Mouse (Mus musculus) hindbrain, embryonic 10.5 days (tissue): ENCODE measurements at regions not wholly inside any gene's neighbourhood (a gene's known extent, or its start where the extent isn't known, plus 50 kb on each side); places are given as distances from the start of the nearest gene placed in this dataset.
A peak's percentile ranks its signal among the peaks of the same experiment; 100 is the strongest.

Source experiments
- DNase-seq: peaks from one replicate; pipeline ENCODE4 v3.0.0-alpha.2; 2017; ENCODE audit warnings: low spot score
- H3K27ac ChIP-seq: fragments of 300-500 bp; sonication (generic); 2 replicates; pipeline ENCODE4 v1.5.1; 2016; ENCODE audit warnings: mild to moderate bottlenecking, moderate library complexity
- H3K27me3 ChIP-seq: fragments of 300-500 bp; sonication (generic); 2 replicates; pipeline ENCODE4 v1.6.1; 2016; ENCODE audit warnings: mild to moderate bottlenecking; ENCODE audit not compliant: poor library complexity, insufficient read depth, severe bottlenecking
- H3K36me3 ChIP-seq: fragments of 300-500 bp; sonication (generic); 2 replicates; pipeline ENCODE4 v1.6.1; 2016; ENCODE audit warnings: mild to moderate bottlenecking, moderate library complexity
- H3K4me1 ChIP-seq: fragments of 300-500 bp; sonication (generic); replicated peaks from 2 replicates; pipeline ENCODE4 v1.6.1; 2016; ENCODE audit warnings: mild to moderate bottlenecking
- H3K4me3 ChIP-seq: fragments of 300-500 bp; sonication (generic); 2 replicates; pipeline ENCODE4 v1.5.1; 2016; ENCODE audit warnings: mild to moderate bottlenecking, moderate library complexity
- H3K9me3 ChIP-seq: fragments of 300-500 bp; sonication (generic); 2 replicates; pipeline ENCODE4 v1.6.1; 2016; ENCODE audit warnings: mild to moderate bottlenecking, moderate library complexity
- WGBS: fragments of 180-500 bp; shearing (Covaris S2); methylation state at CpG from one replicate; pipeline ENCODE4 v1.1.7; 2016; 5-methylcytosine and 5-hydroxymethylcytosine counted together

DNA sequence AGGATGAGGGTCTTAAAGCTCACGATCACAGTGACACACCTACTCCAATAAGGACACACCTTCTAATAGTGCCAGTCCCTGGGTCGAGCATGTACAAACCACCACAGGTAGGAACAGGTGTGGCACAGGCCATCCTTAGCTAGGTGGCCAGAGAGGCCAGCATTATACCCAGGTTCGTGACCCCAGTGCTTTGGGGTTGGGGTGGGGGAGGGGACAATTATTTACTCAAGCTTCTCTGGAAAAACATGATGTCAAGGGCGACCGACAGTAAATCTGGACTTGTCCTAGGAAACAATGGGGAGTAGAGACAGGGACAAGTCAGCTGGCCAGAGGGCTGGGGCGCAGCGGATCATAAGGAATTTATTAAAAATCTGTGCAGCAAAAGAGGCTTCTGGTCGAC lies 73.9 kb upstream of the Ptpn1 start:
- DNase-seq, result no peak
- Histone ChIP-seq H3K4me3 (no peak overlapping the region), H3K9me3 (no peaks in the 10 kb centered on the region), H3K36me3 (no peaks in the 10 kb centered on the region), H3K4me1 (peaks cover 71% of the 10 kb centered on the region), H3K27ac (peak overlapping the region; percentile 12; the same call in 1 of the 2 replicates), H3K27me3 (peaks cover 6% of the 10 kb centered on the region; the same call in 1 of the 2 replicates)
- 74% methylated on average over 8 of the region's 8 CpGs for WGBS

DNA sequence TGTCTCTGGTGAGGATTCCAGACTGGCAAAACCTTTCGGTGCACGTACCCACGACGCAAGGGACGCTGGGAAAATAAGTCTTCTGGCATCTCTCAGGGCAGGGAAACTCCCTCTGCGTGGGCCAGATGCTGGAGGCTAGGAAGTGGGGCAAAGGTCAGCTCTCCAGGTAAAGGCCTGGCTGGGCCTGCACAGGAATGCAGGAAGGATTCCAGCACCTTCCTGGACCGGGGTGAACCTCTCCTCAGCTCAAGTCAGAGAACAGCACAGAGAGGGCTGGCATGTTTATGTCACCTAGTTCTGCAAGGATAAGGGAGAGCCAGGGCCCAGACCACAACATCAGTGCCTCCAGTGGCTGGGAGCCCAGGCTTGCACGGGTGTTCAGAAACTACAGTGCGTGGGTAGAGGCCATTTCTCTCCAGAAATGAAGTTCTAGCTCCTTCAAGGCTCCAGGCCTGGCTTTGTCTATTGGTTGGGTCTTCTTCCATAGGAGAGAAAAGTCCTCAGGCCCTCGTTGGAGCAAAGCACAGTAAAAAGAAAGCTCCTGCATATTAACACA lies 74.9 kb upstream of the Ptpn1 start:
- H3K27ac ChIP-seq, result peak overlapping the region; percentile 35
- WGBS, result 81% methylated on average over 10 of the region's 10 CpGs
- no peaks in the 10 kb centered on the region for H3K9me3 ChIP-seq
- H3K4me1 ChIP-seq, result peaks cover 71% of the 10 kb centered on the region
- 0 out of 2 replicates have a peak, but pooled peaks cover 6% of the 10 kb centered on the region for H3K27me3 ChIP-seq
- H3K36me3 ChIP-seq, result no peaks in the 10 kb centered on the region
- DNase-seq, result no peak
- H3K4me3 ChIP-seq, result no peak overlapping the region

DNA sequence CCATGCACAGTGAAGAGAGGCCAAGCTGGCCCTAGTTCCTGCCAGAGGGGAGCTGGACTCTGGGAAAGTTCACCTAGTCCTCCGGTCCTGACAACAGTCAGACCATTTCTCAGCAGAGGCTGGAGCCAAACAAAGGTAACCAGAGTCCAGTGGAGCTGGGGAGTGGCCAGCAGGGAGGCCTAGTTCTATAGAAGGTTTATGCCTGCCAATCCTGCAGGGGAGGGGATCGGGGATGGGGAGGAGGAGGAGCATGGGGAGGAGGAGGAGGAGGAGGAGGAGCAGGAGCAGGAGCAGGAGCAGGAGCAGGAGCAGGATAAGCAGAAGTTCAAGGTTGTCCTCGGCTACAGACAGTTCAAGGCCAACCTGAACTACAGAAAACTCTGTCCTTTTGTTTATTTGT lies 75.8 kb upstream of the Ptpn1 start:
- Histone ChIP-seq H3K27ac (0 out of 2 replicates have a peak overlapping the region, but pooled peaks have one; percentile 1), H3K9me3 (no peaks in the 10 kb centered on the region), H3K27me3 (0 out of 2 replicates have a peak, but pooled peaks cover 6% of the 10 kb centered on the region), H3K4me1 (peaks cover 71% of the 10 kb centered on the region), H3K4me3 (no peak overlapping the region), H3K36me3 (no peaks in the 10 kb centered on the region)
- 62% methylated on average over 3 of the region's 3 CpGs for WGBS
- no peak for DNase-seq

GRCm38 (mm10) chr2:167854060-167854459 lies 77.8 kb upstream of the Ptpn1 start:
- H3K9me3 ChIP-seq, result no peaks in the 10 kb centered on the region
- no peak overlapping the region for H3K27ac ChIP-seq
- DNase-seq, result no peak
- no peak overlapping the region for H3K4me3 ChIP-seq
- H3K36me3 ChIP-seq, result no peaks in the 10 kb centered on the region
- no peaks in the 10 kb centered on the region for H3K27me3 ChIP-seq
- WGBS, result 90% methylated on average over 1 of the region's 1 CpGs
- peaks cover 71% of the 10 kb centered on the region for H3K4me1 ChIP-seq

DNA sequence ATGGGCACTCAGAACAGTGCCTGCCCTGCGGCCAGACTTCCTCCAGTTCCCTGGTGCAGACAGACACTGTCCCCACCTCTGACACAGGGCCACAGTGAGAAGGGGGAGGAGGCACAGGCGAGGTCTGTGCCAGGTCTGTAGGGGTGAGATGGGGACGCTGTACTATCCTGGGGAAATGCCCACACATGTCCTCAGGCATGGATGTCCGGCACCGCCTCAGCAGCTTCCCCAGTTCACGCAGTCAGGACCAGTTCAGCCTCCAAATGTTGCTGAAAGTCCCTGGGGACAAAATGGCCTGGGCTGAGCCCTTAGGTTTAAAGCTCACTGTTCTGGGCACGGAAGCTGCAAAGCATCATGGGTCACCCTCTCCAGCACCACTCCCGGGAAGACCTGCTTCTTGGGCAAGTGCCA lies 78.4 kb upstream of the Ptpn1 start:
- H3K4me3 ChIP-seq, result no peak overlapping the region
- WGBS, result 74% methylated on average over 8 of the region's 8 CpGs
- peaks cover 74% of the 10 kb centered on the region for H3K4me1 ChIP-seq
- no peak for DNase-seq
- H3K27ac ChIP-seq, result peak overlapping the region; percentile 65; the same call in 1 of the 2 replicates
- no peaks in the 10 kb centered on the region for H3K36me3 ChIP-seq
- H3K27me3 ChIP-seq, result no peaks in the 10 kb centered on the region
- H3K9me3 ChIP-seq, result no peaks in the 10 kb centered on the region

DNA sequence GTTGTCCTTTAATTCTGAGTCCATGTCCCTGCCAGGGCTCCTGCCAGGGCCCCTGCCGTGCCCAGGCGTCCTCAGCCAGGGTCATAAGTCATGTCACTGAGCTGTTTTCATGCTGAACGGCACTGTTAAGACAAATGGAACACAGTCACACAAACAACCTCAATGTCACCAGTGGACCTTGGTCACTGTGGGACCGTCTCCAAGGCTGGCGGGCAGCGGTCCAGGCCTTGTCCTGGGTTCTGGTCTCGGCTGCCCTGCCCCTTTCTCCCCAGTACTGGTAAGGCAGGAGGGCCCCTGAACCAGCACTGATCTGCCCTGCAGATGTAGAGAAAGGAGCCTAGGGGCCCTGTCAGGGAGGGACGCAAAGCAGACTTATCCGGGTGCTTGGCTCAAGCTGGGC lies 79.3 kb upstream of the Ptpn1 start:
- no peak for DNase-seq
- peaks cover 67% of the 10 kb centered on the region for H3K4me1 ChIP-seq
- H3K27me3 ChIP-seq, result no peaks in the 10 kb centered on the region
- H3K36me3 ChIP-seq, result no peaks in the 10 kb centered on the region
- H3K4me3 ChIP-seq, result no peak overlapping the region
- H3K9me3 ChIP-seq, result no peaks in the 10 kb centered on the region
- peak overlapping the region; percentile 65 for H3K27ac ChIP-seq
- 79% methylated on average over 9 of the region's 9 CpGs for WGBS

GRCm38 (mm10) chr2:167851216-167851896 lies 80.5 kb upstream of the Ptpn1 start:
- Histone ChIP-seq H3K4me1 (peaks cover 56% of the 10 kb centered on the region), H3K27ac (peak overlapping the region; percentile 58; the same call in 1 of the 2 replicates), H3K4me3 (no peak overlapping the region), H3K36me3 (no peaks in the 10 kb centered on the region), H3K9me3 (no peaks in the 10 kb centered on the region), H3K27me3 (no peaks in the 10 kb centered on the region)
- WGBS, result 26% methylated on average over 11 of the region's 11 CpGs
- peak; percentile 53 for DNase-seq

DNA sequence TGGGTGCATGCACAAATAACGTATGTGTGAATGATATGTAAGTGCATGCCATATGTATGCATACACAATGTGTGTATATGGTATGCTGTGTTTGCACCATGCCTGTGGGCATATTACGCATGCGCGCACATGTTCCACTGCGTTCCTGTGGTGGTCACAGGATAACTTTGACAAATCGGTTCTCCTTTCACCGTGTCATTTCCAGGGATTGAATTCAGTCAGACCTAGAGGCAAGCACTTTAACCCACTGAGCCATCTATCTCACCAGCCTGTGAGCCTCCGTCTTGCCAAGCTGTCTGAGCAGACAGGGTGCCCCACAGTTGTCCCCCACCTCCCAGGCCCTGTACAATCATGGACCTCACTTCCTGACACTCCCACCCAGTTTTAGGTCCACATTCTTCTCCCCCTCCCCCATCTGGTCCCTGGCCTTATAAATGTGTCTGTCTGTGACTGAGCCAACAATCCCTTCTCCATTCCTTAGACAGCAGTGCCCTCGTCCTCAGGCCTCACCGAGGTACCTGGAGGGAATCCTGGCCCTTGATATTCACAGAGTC lies 81.8 kb upstream of the Ptpn1 start:
- Histone ChIP-seq H3K4me1 (peaks cover 50% of the 10 kb centered on the region), H3K27me3 (no peaks in the 10 kb centered on the region), H3K27ac (0 out of 2 replicates have a peak overlapping the region, but pooled peaks have one; percentile 25), H3K4me3 (no peak overlapping the region), H3K36me3 (no peaks in the 10 kb centered on the region), H3K9me3 (no peaks in the 10 kb centered on the region)
- 85% methylated on average over 10 of the region's 10 CpGs for WGBS
- no peak for DNase-seq

DNA sequence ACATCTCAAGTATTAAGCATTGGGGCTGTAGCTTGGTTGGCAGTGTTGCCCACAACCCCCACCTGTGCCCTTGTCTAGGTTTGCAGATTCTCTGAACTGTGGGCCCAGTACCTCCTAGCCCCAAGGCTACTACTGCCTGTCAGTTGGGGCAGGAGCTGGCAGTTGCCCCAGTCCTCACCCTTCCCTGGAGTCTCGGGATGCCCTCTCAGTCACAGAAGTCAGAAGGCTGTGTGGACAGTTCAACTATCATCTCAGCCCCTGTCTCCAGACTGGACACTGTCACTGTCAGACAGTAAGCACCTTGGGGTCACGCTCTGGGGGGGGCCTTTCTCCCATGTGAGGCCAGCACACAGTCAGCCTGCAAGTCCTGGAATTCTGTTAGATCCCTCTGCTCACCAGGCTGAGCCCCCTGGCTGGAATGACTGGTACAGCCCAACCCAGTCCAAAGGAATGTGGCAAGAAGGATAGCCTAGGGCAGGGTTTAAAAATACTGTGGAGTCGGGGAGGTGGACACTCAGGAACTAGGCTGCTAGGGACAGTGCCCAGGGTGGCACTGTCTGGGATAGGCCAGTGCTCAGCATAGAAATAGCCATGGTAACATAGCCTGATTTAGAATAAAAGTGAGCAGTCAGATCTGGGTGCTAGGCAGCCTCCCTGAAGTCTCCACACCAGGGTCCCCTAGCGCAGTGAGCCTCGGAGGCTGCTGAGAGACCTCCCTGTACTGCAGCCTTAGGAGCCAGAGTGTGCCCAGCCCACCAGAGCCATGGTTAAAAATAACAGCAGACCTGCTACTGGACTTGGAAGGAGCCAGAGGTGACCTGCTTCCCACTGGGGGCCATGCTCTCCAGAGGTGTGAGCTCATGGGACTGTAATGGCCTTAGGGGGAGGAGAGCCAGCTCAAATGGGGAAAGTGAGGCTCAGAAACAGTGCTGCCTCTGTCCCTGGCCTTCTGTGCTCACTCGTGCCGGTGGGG lies 83.1 kb upstream of the Ptpn1 start:
- Histone ChIP-seq H3K27me3 (0 out of 2 replicates have a peak, but pooled peaks cover under 1% of the 10 kb centered on the region), H3K4me1 (peaks cover 59% of the 10 kb centered on the region), H3K36me3 (no peaks in the 10 kb centered on the region), H3K27ac (no peak overlapping the region), H3K4me3 (no peak overlapping the region), H3K9me3 (no peaks in the 10 kb centered on the region)
- 75% methylated on average over 7 of the region's 7 CpGs for WGBS
- DNase-seq, result no peak

DNA sequence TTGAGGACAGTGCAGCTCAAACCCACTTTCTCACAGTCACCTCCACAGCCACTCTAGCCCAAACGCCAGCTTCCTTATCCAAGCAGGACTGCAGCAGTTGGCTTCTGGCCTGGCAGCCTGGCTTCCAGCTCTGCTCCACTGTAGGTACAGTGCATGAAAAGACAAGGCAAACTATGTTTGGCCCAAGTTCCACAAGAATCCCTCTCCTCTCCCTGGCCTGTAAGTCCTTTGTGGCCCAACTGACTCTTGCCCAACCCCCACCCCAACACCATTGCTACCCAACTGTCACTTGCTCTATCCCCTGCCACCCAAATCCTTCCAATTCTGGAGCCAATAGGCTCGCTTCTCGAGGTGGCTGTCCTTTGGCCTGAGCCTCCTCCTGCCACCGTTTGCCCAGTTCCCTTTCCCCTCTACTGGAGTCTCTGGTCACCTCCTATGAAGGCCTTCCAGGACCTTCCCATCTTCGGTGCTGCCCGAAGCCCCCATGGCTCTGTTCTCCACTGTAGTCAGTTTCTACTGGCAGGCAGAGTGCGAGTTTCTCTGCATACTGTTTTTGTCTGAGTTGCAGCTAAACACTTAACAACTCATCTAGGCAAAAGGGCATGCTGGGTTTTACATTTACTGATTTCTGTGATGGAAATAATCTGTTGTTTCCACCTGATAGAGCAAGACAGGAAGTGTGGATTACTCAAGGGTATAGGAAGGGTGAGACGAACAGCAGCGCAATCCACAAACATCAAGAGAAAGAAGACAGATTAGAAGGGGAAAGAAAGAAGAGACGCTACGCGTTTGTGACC lies 84.4 kb upstream of the Ptpn1 start:
- WGBS, result 80% methylated on average over 12 of the region's 12 CpGs
- DNase-seq, result no peak
- no peaks in the 10 kb centered on the region for H3K9me3 ChIP-seq
- 0 out of 2 replicates have a peak, but pooled peaks cover 11% of the 10 kb centered on the region for H3K27me3 ChIP-seq
- peaks cover 59% of the 10 kb centered on the region for H3K4me1 ChIP-seq
- H3K36me3 ChIP-seq, result no peaks in the 10 kb centered on the region
- no peak overlapping the region for H3K4me3 ChIP-seq
- no peak overlapping the region for H3K27ac ChIP-seq

- no peaks in the 10 kb centered on the region for H3K9me3 ChIP-seq
- H3K27ac ChIP-seq, result no peak overlapping the region
- H3K36me3 ChIP-seq, result no peaks in the 10 kb centered on the region
- H3K4me3 ChIP-seq, result no peak overlapping the region
- DNase-seq, result no peak
- 93% methylated on average over 5 of the region's 5 CpGs for WGBS
- peaks cover 51% of the 10 kb centered on the region for H3K4me1 ChIP-seq
- H3K27me3 ChIP-seq, result 0 out of 2 replicates have a peak, but pooled peaks cover 16% of the 10 kb centered on the region
These were observed 86.5 kb upstream of the Ptpn1 start for GRCm38 (mm10) chr2:167845370-167845769.

DNA sequence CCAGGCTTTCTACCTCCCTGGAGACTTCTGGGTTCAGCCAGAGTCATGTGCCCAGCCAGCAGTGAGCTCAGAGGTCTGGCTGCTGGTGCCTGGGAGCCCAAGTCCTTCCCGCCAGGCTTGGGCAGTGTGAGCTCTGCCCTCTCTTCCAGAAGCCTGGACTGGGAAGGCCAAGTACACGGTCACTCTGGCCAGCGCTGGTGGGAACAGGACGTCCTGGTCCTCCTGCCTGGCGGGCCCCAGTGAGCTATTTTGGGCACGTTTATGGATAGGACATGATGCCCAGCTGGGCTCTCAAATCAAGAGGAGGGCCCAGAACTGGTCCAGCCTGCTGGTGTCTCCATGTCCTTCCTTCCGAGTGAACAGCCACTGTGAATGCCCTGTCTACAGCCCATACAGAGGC lies 87.3 kb upstream of the Ptpn1 start:
- Histone ChIP-seq H3K4me3 (no peak overlapping the region), H3K36me3 (no peaks in the 10 kb centered on the region), H3K27me3 (0 out of 2 replicates have a peak, but pooled peaks cover 16% of the 10 kb centered on the region), H3K4me1 (peaks cover 54% of the 10 kb centered on the region), H3K9me3 (no peaks in the 10 kb centered on the region), H3K27ac (no peak overlapping the region)
- DNase-seq, result no peak
- 87% methylated on average over 7 of the region's 7 CpGs for WGBS
